Mouse (Mus musculus) CH12.LX (cell line): Measurements from ENCODE around the gene Ank3. TPM values are rescaled to one million over a fixed set of nuclear protein-coding genes. Genes with fewer than 3 reads are reported as not detected.

Experiments used
- DNase-seq: peaks from one replicate; pipeline ENCODE4 v3.0.0-alpha.2; 2013; ENCODE audit errors: extremely low read depth
- H3K27ac ChIP-seq: 2 replicates; pipeline ENCODE4 v1.5.1; 2012; ENCODE audit warnings: low read depth, mild to moderate bottlenecking, control low read depth, moderate library complexity; ENCODE audit not compliant: insufficient read depth
- H3K27me3 ChIP-seq: replicated peaks from 2 replicates; pipeline ENCODE3; 2012; ENCODE audit warnings: inconsistent platforms
- H3K36me3 ChIP-seq, 2 experiments: replicated peaks in 1 of 2; 2 replicates each; pipeline versions ENCODE3 to v1.6.1; 2012; ENCODE audit warnings: inconsistent platforms in 1 of 2, low read length in 1 of 2, mild to moderate bottlenecking in 1 of 2, mixed read lengths in 1 of 2, moderate library complexity in 1 of 2; ENCODE audit not compliant: control insufficient read depth in 1 of 2, insufficient read depth in 1 of 2
- H3K4me1 ChIP-seq, 2 experiments: 2 replicates each; pipeline ENCODE4 v1.6.1; 2012; ENCODE audit warnings: inconsistent platforms in 1 of 2, moderate library complexity in 1 of 2; ENCODE audit not compliant: insufficient read depth in 2 of 2, control insufficient read depth in 1 of 2
- H3K4me2 ChIP-seq: 2 replicates; pipeline ENCODE4 v1.6.1; 2012; ENCODE audit warnings: low read depth, mild to moderate bottlenecking, control low read depth; ENCODE audit not compliant: poor library complexity, insufficient read depth, severe bottlenecking
- H3K4me3 ChIP-seq, 3 experiments: fragments of 150-350 bp in 1 of 3; sonication (generic) in 1 of 3; replicated peaks in 1 of 3; 2 replicates each; pipeline versions ENCODE3 to v1.5.1; 2011 to 2012; ENCODE audit warnings: low read depth in 2 of 3, low read length in 2 of 3, mild to moderate bottlenecking in 2 of 3, moderate library complexity in 2 of 3, control low read depth in 1 of 3, improper control_type of control experiment in 1 of 3, inconsistent platforms in 1 of 3, mixed read lengths in 1 of 3; ENCODE audit not compliant: poor library complexity in 1 of 3
- H3K79me2 ChIP-seq: replicated peaks from 2 replicates; pipeline ENCODE4 v1.6.1; 2012; ENCODE audit warnings: mild to moderate bottlenecking, moderate library complexity; ENCODE audit not compliant: control insufficient read depth, poor library complexity, insufficient read depth, severe bottlenecking; ENCODE audit errors: extremely low read depth
- H3K9ac ChIP-seq: 2 replicates; pipeline ENCODE4 v1.6.1; 2012; ENCODE audit warnings: low read depth, mild to moderate bottlenecking, control low read depth, moderate library complexity; ENCODE audit not compliant: insufficient read depth
- H3K9me3 ChIP-seq: replicated peaks from 2 replicates; pipeline ENCODE3; 2012; ENCODE audit warnings: low read length, inconsistent platforms, mixed read lengths
- BHLHE40 ChIP-seq: IDR thresholded peaks from 2 replicates; pipeline ENCODE4 v1.6.1; 2011; ENCODE audit warnings: mild to moderate bottlenecking, low read depth, low read length, improper control_type of control experiment
- CHD1 ChIP-seq: IDR thresholded peaks from 2 replicates; pipeline ENCODE4 v1.6.1; 2012; ENCODE audit warnings: low read depth, low read length, improper control_type of control experiment, inconsistent platforms
- CHD2 ChIP-seq: IDR thresholded peaks from 2 replicates; pipeline ENCODE4 v1.6.1; 2011; ENCODE audit warnings: low read length, improper control_type of control experiment
- CTCF ChIP-seq, 2 experiments: IDR thresholded peaks in 1 of 2; conservative IDR thresholded peaks in 1 of 2; 2 replicates each; pipeline ENCODE4 v1.5.1; 2011 to 2012; ENCODE audit warnings: low read depth in 2 of 2, low read length in 2 of 2, improper control_type of control experiment in 1 of 2, inconsistent platforms in 1 of 2, mild to moderate bottlenecking in 1 of 2, moderate library complexity in 1 of 2
- ETS1 ChIP-seq: conservative IDR thresholded peaks from 2 replicates; pipeline ENCODE4 v1.6.1; 2012; ENCODE audit warnings: low read depth, mild to moderate bottlenecking, inconsistent platforms, low read length, improper control_type of control experiment, moderate library complexity
- HCFC1 ChIP-seq: IDR thresholded peaks from 2 replicates; pipeline ENCODE4 v1.6.1; 2012; ENCODE audit warnings: low read depth, mild to moderate bottlenecking, inconsistent platforms, low read length, improper control_type of control experiment
- JUN ChIP-seq: IDR thresholded peaks from 2 replicates; pipeline ENCODE4 v1.6.1; 2011; ENCODE audit warnings: low read depth, mild to moderate bottlenecking, low read length, improper control_type of control experiment, moderate library complexity; ENCODE audit not compliant: insufficient read depth
- JUND ChIP-seq: conservative IDR thresholded peaks from 2 replicates; pipeline ENCODE4 v1.6.1; 2011; ENCODE audit warnings: low read depth, low read length, improper control_type of control experiment
- MAFK ChIP-seq: IDR thresholded peaks from 2 replicates; pipeline ENCODE4 v1.6.1; 2011; ENCODE audit warnings: low read length, improper control_type of control experiment; ENCODE audit not compliant: insufficient replicate concordance
- MAZ ChIP-seq: IDR thresholded peaks from 2 replicates; pipeline ENCODE4 v1.6.1; 2012; ENCODE audit warnings: low read depth, mild to moderate bottlenecking, inconsistent platforms, low read length, improper control_type of control experiment, moderate library complexity
- MXI1 ChIP-seq: IDR thresholded peaks from 2 replicates; pipeline ENCODE4 v1.6.1; 2011; ENCODE audit warnings: mild to moderate bottlenecking, low read depth, low read length, improper control_type of control experiment
- MYC ChIP-seq: IDR thresholded peaks from 2 replicates; pipeline ENCODE4 v1.6.1; 2011; ENCODE audit warnings: low read depth, mild to moderate bottlenecking, improper control_type of control experiment, low read length
- NRF1 ChIP-seq: IDR thresholded peaks from 2 replicates; pipeline ENCODE4 v1.6.1; 2014; ENCODE audit warnings: low read depth, mild to moderate bottlenecking, inconsistent platforms, low read length, improper control_type of control experiment, moderate library complexity
- POLR2A ChIP-seq: IDR thresholded peaks from 2 replicates; pipeline ENCODE4 v1.6.1; 2011; ENCODE audit warnings: low read depth, mild to moderate bottlenecking, improper control_type of control experiment, low read length
- RCOR1 ChIP-seq: conservative IDR thresholded peaks from 2 replicates; pipeline ENCODE4 v1.6.1; 2012; ENCODE audit warnings: low read depth, mild to moderate bottlenecking, inconsistent platforms, low read length, improper control_type of control experiment
- SIN3A ChIP-seq: IDR thresholded peaks from 2 replicates; pipeline ENCODE4 v1.6.1; 2012; ENCODE audit warnings: low read length, improper control_type of control experiment, inconsistent platforms
- TBP ChIP-seq: conservative IDR thresholded peaks from 2 replicates; pipeline ENCODE4 v1.6.1; 2011; ENCODE audit warnings: low read depth, low read length, improper control_type of control experiment
- UBTF ChIP-seq: IDR thresholded peaks from 2 replicates; pipeline ENCODE4 v1.6.1; 2012; ENCODE audit warnings: low read depth, mild to moderate bottlenecking, inconsistent platforms, low read length, improper control_type of control experiment, moderate library complexity
- USF1 ChIP-seq: IDR thresholded peaks from 2 replicates; pipeline ENCODE4 v1.6.1; 2014; ENCODE audit warnings: low read depth, mild to moderate bottlenecking, inconsistent platforms, low read length, improper control_type of control experiment
- USF2 ChIP-seq: conservative IDR thresholded peaks from 2 replicates; pipeline ENCODE4 v1.6.1; 2011; ENCODE audit warnings: low read depth, low read length, improper control_type of control experiment
- ZNF384 ChIP-seq: IDR thresholded peaks from 2 replicates; pipeline ENCODE4 v1.6.1; 2012; ENCODE audit warnings: low read depth, low read length, improper control_type of control experiment, inconsistent platforms
- dilution Hi-C: fragments of 300-500 bp; cut with MboI; formaldehyde crosslinking; loops from 2 replicates; pipeline ENCODE4 v1.14.3; 2020; ENCODE audit warnings: low sequenced_read_pairs; ENCODE audit not compliant: extremely low pct_unique_long_range_greater_than_20kb, extremely low pct_ligation_motif_present
- in situ Hi-C: fragments of 300-500 bp; cut with MboI; formaldehyde crosslinking; loops from 3 replicates; pipeline ENCODE4 v1.14.3; 2019; ENCODE audit warnings: low sequenced_read_pairs, low pct_ligation_motif_present, low pct_unique_long_range_greater_than_20kb, mixed read lengths
- polyA plus RNA-seq: library from polyadenylated mRNA; unstranded; fragments of >175 nt; gene quantifications from 2 replicates; pipeline ENCODE4 v1.2.1, GENCODE M21; 2012; ENCODE audit warnings: low read depth; ENCODE audit not compliant: insufficient read length
- total RNA-seq, 2 experiments: library from RNA; depleted of rRNA; stranded (reverse); fragments of 300-350 nt in 1 of 2; fragments of >200 nt in 1 of 2; gene quantifications; 2 replicates each; pipeline ENCODE4 v1.2.3; 2012 to 2014

Ank3 gene
- 3.9 and 4.7 TPM in 2 replicates for total RNA-seq (2012; rRNA removed)
- 4.5 and 6.2 TPM in 2 replicates for total RNA-seq (2014; rRNA removed)
- polyA plus RNA-seq = 6.9 and 8.3 TPM in 2 replicates

DNA sequence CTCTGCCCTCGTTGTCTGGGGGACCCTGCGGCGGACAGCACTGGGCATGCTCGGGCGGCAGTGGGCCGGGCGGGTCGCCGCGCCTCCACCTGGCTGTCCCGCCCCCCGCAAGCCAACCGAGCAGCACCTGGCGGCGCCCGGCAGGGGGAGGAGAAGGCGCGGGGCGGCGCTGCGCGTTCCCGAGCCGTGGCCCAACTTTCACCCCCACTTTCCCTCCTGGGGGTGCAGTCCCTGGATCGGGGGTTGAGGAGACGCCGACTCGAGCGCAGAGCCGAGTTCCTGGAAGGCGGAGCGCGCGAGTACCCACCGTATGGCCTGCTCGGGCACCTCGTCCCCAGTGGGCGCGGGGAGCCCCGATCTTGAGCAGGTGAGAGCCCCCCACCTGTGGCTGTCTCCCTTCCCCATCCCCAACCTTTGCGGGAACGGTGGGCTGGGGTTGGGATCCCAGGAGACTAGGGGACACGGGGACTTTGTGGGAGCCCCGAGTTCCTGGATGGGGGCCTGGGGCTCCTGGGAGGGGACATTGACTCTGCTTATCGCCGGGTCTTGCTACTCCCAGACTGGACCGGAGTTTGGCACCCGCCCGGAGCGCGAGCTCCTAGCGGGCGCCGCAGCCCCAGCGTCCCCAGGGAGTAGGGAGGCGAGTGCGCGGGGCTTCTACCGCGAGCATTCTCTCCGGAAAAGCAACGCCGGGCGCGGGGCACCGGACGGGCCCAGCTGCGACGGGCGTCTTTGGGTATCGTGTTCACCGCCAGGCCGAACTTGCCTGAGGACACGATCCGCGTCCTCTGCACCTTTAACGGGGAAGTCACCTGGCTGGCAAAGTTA lies at the start of gene Ank3:
Gene Ank3 (plus strand): TSS at position 11 of the 828 bp plus-strand sequence.
- no peak within 1 kb of the TSS for H3K4me3 ChIP-seq
- dilution Hi-C loops = no loop called here

DNA sequence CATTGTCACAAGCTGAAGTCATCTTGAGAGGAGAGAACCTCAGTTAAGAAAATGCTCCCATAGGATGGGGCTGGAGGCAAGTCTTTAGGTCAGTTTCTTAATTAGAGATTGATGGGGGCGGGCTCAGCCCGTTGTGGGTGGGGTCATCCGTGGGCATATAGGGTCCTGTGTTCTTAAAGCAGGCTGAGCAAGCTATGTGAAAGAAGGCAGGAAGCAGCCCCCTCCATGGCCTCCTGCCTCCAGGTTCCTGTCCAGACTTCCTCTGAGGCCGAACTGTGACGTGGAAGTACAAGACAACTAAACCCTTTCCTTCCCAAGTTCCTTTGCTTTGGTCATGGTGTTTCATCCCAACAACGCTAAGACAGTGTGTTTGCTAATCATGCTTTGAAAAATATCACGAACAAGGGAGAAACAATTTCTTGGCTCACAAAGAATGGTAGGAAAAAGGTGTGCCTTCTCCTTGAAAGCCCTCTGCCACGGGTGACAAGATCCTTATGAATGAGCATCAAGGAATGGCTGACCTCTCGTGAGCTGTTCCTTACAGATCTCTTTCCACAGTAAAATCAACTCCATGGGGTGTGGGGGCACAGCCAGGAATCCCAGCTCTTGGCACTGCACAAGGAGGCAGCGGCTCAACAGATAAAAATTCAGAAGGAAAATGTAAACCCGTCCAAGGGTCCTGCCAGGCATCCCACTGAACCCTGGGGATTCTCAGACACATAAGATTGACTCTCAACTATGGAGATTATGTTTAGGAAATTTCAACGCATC lies 47.3 kb upstream of the Ank3 start:
- H3K4me3 ChIP-seq = peak overlapping the region; percentile 67 to 96 (median 87)
- peaks cover 7 to 45% of the 10 kb centered on the region in 2 experiments for H3K4me1 ChIP-seq
- peak overlapping the region; percentile 94 for H3K4me2 ChIP-seq
- in situ Hi-C loops (no loop called here), dilution Hi-C loops (no loop called here)
- no peaks in the 10 kb centered on the region for H3K27me3 ChIP-seq
- no peak overlapping the region for H3K27ac ChIP-seq
- peak overlapping the region; percentile 97 for H3K9ac ChIP-seq
- H3K36me3 ChIP-seq = peaks cover 32 to 45% of the 10 kb centered on the region in 2 experiments
- H3K9me3 ChIP-seq = no peaks in the 10 kb centered on the region
- peaks cover 64% of the 10 kb centered on the region for H3K79me2 ChIP-seq
- DNase-seq = no peak
- TF ChIP-seq SIN3A (peak; percentile 43), HCFC1 (no peak), RCOR1 (no peak), CHD1 (no peak), USF2 (no peak), JUN (no peak), JUND (no peak), MYC (no peak), ZNF384 (no peak), TBP (no peak), MAZ (no peak), POLR2A (0 out of 2 replicates have a peak, but pooled peaks have one; percentile 38), CTCF (conservative IDR thresholded peaks at IDR 0.05 in 1 of 2, IDR thresholded peaks at IDR 0.05 in 1 of 2; ENCODE audit: low read depth in 2 of 2, low read length in 2 of 2) (no peak), MAFK (no peak), USF1 (no peak)

More for the DNA sequence above, at the start of gene Ank3:
- H3K79me2 ChIP-seq = no peaks in the 10 kb centered on the region
- DNase-seq = no peak
- TF ChIP-seq ETS1 (no peak), CHD2 (no peak), POLR2A (no peak), RCOR1 (no peak), MAFK (no peak), NRF1 (no peak), JUN (no peak), BHLHE40 (no peak), CTCF (conservative IDR thresholded peaks at IDR 0.05 in 1 of 2, IDR thresholded peaks at IDR 0.05 in 1 of 2; ENCODE audit: low read depth in 2 of 2, low read length in 2 of 2) (no peak), UBTF (no peak), MXI1 (no peak)
- TF ChIP-seq, all 38 proteins: peak for 0
- H3K27me3 ChIP-seq = peaks cover 5% of the 10 kb centered on the region
- H3K36me3 ChIP-seq = no peaks in the 10 kb centered on the region
- no peaks in the 10 kb centered on the region for H3K9me3 ChIP-seq
- no peak within 1 kb of the TSS for H3K4me2 ChIP-seq
- no peak within 1 kb of the TSS for H3K9ac ChIP-seq
- H3K27ac ChIP-seq = no peak within 1 kb of the TSS
- in situ Hi-C loops = no loop called here
- no peaks in the 10 kb centered on the region for H3K4me1 ChIP-seq
